Mouse (Mus musculus): ENCODE data around the gene Tjp2. TPM values are rescaled to one million over a fixed set of nuclear protein-coding genes. Genes with fewer than 3 reads are reported as not detected.

The Tjp2 gene
- polyA plus RNA-seq, 2 experiments from 2014 or later = 4.2 to 4.6 TPM

DNA sequence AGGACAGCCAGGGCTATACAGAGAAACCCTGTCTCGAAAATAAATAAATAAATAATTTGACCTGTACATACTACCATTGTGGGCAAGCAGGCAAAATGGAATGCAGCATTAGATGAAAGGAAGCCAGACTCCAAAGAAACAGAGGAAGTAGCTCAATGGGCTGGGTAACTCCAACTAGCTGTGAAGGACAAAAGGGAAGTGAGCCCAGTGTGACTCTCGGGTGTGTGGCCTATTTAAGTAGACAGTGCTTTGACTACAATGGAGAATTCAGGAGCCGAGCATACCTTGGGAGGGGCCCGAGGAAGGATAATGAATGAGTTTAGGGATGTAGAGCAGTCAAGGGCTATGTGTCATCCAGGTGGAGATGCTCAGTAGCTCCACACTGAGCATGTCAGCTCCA is 48.1 kb downstream of the Tjp2 start:
- no peak for ATAC-seq

- peak; percentile 32 for ATAC-seq
Observed at GRCm38 (mm10) chr19:24174896-24175295, 49.9 kb downstream of the Tjp2 start.

- ATAC-seq = peak; percentile 79
Observed at GRCm38 (mm10) chr19:24173608-24174523, 51.0 kb downstream of the Tjp2 start.

- ATAC-seq = no peak
Observed at GRCm38 (mm10) chr19:24173020-24173419, 51.8 kb downstream of the Tjp2 start.

GRCm38 (mm10) chr19:24168531-24168930 is 56.3 kb downstream of the Tjp2 start:
- no peak for ATAC-seq

GRCm38 (mm10) chr19:24166516-24167091 is 58.2 kb downstream of the Tjp2 start:
- ATAC-seq = peak; percentile 85

GRCm38 (mm10) chr19:24163974-24164373 is 60.9 kb downstream of the Tjp2 start:
- ATAC-seq = no peak

GRCm38 (mm10) chr19:24160460-24160859 is 64.4 kb downstream of the Tjp2 start:
- ATAC-seq = no peak

DNA sequence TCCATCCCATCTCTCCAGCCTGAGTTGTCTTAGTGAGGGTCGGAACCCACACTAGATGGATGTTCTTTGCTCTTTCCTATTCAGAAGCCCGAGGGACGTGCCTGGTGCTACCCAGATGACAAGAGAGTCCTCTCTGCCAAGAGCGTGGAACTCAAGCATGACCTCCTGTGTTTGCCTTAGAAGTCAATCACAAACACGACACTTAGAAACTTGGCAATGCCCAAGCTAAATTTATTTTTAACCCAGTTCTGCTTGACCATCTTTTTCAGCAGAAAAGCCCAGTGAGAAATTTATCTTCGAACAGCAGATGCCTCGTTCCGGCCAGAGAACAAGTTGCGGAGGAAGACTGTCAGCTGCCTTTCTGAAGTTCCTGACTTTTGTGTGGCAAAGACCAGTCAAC is 65.1 kb downstream of the Tjp2 start:
- ATAC-seq = no peak

GRCm38 (mm10) chr19:24159334-24159733 is 65.5 kb downstream of the Tjp2 start:
- ATAC-seq = no peak

DNA sequence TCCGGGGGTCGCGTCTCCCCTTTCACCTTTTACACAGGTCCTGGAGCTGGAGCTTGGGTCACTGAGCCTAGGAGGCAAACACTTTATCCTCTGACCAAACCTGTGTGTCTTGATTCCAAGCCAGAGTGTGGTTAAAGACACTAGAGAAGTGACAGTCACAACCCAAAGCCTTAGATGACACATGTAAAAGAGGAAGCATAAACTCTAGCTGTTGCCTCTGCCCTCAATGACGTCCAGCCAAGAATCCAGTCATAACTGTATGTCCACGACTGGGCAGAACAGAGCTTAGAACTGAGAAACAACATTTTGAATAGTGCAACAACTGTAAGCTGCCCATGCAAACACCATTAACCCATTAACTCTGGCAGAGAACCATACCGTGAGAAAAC is 68.8 kb downstream of the Tjp2 start:
- ATAC-seq = no peak

- no peak for ATAC-seq
Observed at GRCm38 (mm10) chr19:24155395-24156066, 69.3 kb downstream of the Tjp2 start.

DNA sequence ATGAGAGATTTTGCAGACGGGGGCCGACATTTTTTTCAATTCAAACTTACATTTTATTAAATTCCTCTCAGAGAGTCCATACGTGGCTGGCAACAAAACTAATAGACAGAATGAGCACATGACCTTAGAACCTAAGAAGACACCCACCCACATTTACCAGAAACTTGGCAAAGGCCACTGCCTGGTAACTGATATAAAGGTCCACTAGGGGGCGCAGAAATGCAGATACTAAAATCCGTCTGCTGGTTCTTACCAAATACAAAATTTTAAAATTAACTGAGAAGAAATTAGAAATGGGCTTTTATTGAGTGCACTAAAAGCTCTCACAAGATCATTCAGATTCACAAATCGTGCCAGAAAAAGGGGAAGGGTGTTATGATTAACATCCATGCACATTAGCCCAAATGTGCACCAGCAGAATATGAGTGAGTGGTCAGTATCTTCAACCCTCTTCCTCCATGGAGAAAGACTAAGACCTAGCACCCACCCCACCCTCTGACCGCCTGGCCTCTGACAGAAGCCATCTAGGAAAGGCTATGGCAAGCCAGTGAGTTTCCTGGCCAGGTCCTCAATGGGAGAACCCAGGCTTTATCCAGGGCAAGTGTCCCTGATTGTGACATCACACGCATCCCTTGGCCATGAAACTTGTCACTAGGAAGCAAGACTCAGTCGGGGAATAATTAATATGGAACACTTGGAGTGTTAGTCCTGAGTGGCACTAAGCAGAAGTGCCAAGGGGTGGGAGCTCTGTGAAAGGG is 71.4 kb downstream of the Tjp2 start:
- ATAC-seq = no peak

DNA sequence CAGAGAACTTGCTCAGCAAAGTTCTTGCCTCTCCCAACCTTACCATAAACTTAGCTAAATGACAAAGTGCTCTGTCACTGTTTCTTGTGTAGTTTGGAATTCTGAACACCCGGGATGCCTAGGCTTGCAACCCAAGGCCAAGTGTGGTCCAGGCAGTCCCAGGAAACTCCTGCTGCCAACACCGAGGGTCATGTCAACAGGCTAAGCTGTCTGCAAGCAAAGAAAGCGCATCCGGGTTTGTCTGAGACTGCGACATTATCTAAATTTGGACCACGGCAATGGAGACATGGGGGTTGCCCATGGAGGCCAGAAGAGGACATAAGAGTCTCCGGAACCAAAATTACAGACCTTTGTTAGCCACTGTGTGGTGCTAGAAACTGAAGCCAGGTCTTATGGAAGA is 80.8 kb downstream of the Tjp2 start:
- ATAC-seq = no peak

DNA sequence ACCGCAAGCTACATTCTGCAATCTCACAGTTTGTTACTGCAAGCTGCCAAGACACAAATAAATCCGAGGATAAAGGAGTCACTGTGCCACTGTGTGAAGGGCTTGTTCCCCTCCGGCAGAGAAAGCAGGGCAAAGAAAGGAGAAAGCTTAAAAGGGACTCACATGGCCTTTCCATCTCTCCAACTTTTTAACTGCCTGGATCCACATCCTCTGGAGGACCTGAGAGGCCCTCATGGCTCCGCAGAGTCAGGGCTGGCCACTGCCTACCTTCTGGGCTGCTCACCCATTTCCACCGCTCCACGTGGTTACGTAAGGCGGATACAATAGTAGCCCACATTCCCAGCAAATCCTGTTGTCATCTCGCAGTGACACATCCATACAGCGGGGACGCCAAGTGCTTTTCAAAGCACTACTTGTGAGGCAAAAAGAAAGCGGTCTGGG is 82.2 kb downstream of the Tjp2 start:
- ATAC-seq = no peak

DNA sequence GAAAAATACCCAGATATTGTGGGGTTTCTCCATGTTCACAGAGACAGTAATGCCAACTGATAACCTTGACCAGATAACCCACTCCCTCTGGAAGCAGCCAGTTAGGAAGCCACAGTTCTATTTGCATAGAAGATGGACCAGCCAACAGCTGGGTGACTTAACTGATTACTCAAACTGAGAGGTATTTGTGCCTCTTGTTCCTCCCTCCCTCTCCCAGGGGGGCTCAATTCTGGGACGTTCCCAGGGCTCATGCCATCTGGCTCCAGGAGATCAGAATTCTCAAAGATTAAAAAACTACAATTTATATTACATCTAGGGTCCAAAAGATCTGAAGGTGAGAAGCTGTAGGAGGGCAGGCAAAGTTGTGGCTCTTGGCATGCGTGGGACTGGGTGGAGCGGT is 84.5 kb downstream of the Tjp2 start:
- ATAC-seq = no peak

GRCm38 (mm10) chr19:24137392-24137791 is 87.4 kb downstream of the Tjp2 start:
- no peak for ATAC-seq

DNA sequence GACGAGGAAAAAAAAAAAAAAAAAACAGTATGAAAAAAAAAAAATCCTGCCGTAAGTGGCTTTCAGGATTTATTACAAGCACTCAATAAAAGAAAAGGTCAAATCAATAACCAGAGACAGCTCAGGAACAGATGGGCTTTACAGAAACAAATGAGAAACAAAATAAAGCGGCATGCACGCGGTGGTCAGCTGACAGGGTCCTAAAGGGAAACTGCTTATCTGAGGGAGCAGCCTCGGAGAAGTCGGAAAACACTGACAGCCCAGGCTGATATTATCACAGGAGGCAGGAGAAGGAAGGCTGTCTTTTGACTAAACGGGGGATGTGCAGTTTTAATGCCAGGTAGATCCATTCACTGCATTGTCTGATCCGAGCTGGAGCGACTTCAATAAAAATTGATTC is 89.8 kb downstream of the Tjp2 start:
- ATAC-seq = no peak

- ATAC-seq = no peak
Observed at GRCm38 (mm10) chr19:24134144-24134911, 90.5 kb downstream of the Tjp2 start.

DNA sequence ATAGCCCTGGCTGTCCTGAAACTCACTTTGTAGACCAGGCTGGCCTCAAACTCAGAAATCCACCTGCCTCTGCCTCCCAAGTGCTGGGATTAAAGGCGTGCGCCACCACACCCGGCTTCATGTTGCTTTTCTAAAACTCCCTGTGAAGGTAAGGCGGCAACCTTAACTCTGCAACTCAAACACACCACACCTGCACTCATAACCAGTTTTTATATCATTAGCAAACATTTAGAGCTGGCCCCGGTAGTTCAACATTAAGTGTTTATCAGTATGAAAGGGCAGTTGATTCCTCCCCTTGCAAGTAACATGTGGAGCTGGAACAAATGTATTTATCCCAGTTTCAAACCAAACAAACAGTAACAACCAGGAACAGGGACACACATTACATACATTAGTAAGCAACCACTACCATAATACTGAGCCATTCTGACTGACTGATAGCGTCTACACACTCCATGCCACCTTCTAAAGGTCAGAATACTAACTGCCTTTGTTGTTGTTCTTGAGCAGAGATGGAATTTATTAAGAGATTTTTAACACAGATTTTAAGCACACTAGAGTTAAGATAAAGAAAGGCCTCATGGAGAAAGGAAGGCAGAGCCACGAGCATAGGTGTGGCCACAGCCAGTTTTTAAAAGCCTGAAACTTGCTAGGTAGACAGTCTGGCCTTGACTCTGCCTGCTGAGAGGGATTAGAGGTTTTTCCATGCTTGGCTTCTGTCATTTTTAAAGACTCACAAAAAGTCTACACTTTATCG is 101.1 kb downstream of the Tjp2 start:
- ATAC-seq = no peak

GRCm38 (mm10) chr19:24123087-24123486 is 101.7 kb downstream of the Tjp2 start:
- ATAC-seq = no peak

Data from CD4-positive, CD25-positive, alpha-beta regulatory T cell, adult 4 months (primary cell).